In the genomic region with DNA sequence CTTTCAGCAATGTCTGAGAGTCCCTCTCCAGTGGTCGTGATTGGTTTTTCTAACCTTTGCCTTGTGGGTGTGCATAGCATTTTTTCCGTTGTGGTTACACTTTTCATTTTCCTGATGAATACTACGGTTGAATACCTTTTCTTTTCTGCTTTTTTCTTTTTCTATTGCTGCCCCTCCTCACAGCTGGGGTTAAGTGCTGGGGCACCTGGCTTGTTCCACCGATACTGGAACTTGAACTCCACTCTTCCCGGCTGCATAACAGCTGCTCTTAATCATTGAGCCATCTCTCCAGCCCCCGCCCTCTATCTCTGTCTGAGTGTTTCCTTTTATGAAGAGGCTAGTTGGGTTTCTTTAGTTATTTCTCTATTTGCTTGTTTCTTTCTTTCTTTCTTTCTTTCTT, we compare ENCODE assay signal across 38 mouse cellular contexts. TPM values are rescaled to one million over a fixed set of nuclear protein-coding genes. Genes with fewer than 3 reads are reported as not detected.
A peak's percentile ranks its signal among the peaks of the same experiment; 100 is the strongest.
DNase-seq lines count a peak whose midpoint lies in the region; ATAC-seq and TF ChIP-seq lines count a peak whose summit lies in the region.
"Had no signal": no experiment of that assay in that cellular context is flagged by ENCODE, and none has a peak within 500 bp of the region (broad histone marks: within the 10 kb centered on the region; RNA-seq: fewer than 3 reads in every experiment).

No protein-coding gene starts in this region.

- TF ChIP-seq EP300 in heart, postnatal 0 days (IDR thresholded peaks at IDR 0.05; ENCODE audit: low read depth): no peak
- TF ChIP-seq EP300 in liver, embryonic 14.5 days (IDR thresholded peaks at IDR 0.05; ENCODE audit: low read depth): no peak
- TF ChIP-seq EP300 in liver, postnatal 0 days (IDR thresholded peaks at IDR 0.05; ENCODE audit: low read depth): no peak

- WGBS in heart, postnatal 0 days: 40% methylated on average over 6 of the region's 6 CpGs
- 24% methylated on average over 6 of the region's 6 CpGs for WGBS in liver, embryonic 14.5 days (ENCODE audit: insufficient replicate concordance)
- WGBS in liver, postnatal 0 days (ENCODE audit: insufficient replicate concordance): 32% methylated on average over 6 of the region's 6 CpGs
- WGBS in embryonic facial prominence, embryonic 10.5 days: 35% methylated on average over 6 of the region's 6 CpGs
- WGBS in hindbrain, embryonic 11.5 days: 63% methylated on average over 6 of the region's 6 CpGs
- WGBS in hindbrain, embryonic 16.5 days: 64% methylated on average over 6 of the region's 6 CpGs

- no peaks in the 10 kb centered on the region for H3K27me3 ChIP-seq in heart, postnatal 0 days (ENCODE audit: control insufficient read depth, insufficient read depth, low read length)
- H3K27me3 ChIP-seq in liver, embryonic 14.5 days (ENCODE audit: control insufficient read depth, insufficient read depth, low read length): no peaks in the 10 kb centered on the region
- no peaks in the 10 kb centered on the region for H3K27me3 ChIP-seq in liver, postnatal 0 days (ENCODE audit: insufficient read depth, low read length)
- 0 out of 2 replicates have a peak, but pooled peaks cover 3% of the 10 kb centered on the region for H3K27me3 ChIP-seq in embryonic facial prominence, embryonic 10.5 days (replicated peaks; ENCODE audit: low read depth, poor library complexity, severe bottlenecking)
- no peaks in the 10 kb centered on the region for H3K27me3 ChIP-seq in myocyte (ENCODE audit: control insufficient read depth, insufficient read depth, insufficient read length)
- H3K27me3 ChIP-seq in hindbrain, embryonic 11.5 days (ENCODE audit: control insufficient read depth, insufficient read depth, low read length): no peaks in the 10 kb centered on the region
- H3K27me3 ChIP-seq in hindbrain, embryonic 16.5 days (replicated peaks; ENCODE audit: control insufficient read depth, insufficient read depth, low read length): no peaks in the 10 kb centered on the region
- H3K27me3 ChIP-seq: heart, embryonic 12.5 days; hindbrain, embryonic 13.5 days; limb, embryonic 12.5 days; midbrain, embryonic 13.5 days had no signal

- peak; percentile 4 for DNase-seq in heart, postnatal 0 days (ENCODE audit: low spot score)
- no peak for DNase-seq in heart, postnatal 36 days
- no peak for DNase-seq in liver, embryonic 14.5 days (ENCODE audit: low read depth in 3 of 3, low spot score in 3 of 3)
- DNase-seq in liver, postnatal 0 days: no peak
- peak; percentile 29 for DNase-seq in embryonic facial prominence, embryonic 10.5 days (ENCODE audit: low spot score)
- DNase-seq in hindbrain, embryonic 11.5 days (ENCODE audit: low spot score): no peak
- DNase-seq: adrenal gland, postnatal 25 days; cerebellum, adult 11-12 months; cerebellum, adult 9-11 months; embryo, embryonic 11 days; gastrocnemius, postnatal 10 days; heart, postnatal 14 days; kidney, adult 9 months; kidney, postnatal 10 days; right cerebral cortex, postnatal 14 days had no signal

- H3K79me2 ChIP-seq in myocyte (ENCODE audit: control insufficient read depth, insufficient read depth): no peaks in the 10 kb centered on the region

- ATAC-seq in heart, postnatal 0 days (ENCODE audit: insufficient read depth, low read depth): no peak
- no peak for ATAC-seq in liver, embryonic 14.5 days (ENCODE audit: insufficient read depth)
- ATAC-seq in liver, postnatal 0 days: no peak
- no peak for ATAC-seq in hindbrain, embryonic 11.5 days (ENCODE audit: low FRiP score)
- ATAC-seq in hindbrain, embryonic 16.5 days: no peak
- ATAC-seq: forebrain, embryonic 16.5 days; inflammation-experienced regulatory T-cells, adult 6 months; midbrain, embryonic 13.5 days had no signal

- intact Hi-C loops in heart, postnatal 36 days (cut with DNase I): loop anchor here (5.0 kb wide), 1 partner anchor 73 kb away; the partner anchor contains the start of gene Adprh

- H3K9me3 ChIP-seq in heart, postnatal 0 days (replicated peaks; ENCODE audit: control insufficient read depth, low read length): no peaks in the 10 kb centered on the region
- H3K9me3 ChIP-seq in liver, embryonic 14.5 days (ENCODE audit: control insufficient read depth, low read length): no peaks in the 10 kb centered on the region
- H3K9me3 ChIP-seq in liver, postnatal 0 days (ENCODE audit: low read length): no peaks in the 10 kb centered on the region
- H3K9me3 ChIP-seq in embryonic facial prominence, embryonic 10.5 days: no peaks in the 10 kb centered on the region
- H3K9me3 ChIP-seq in hindbrain, embryonic 11.5 days (ENCODE audit: control insufficient read depth, low read length): no peaks in the 10 kb centered on the region
- H3K9me3 ChIP-seq in hindbrain, embryonic 16.5 days (ENCODE audit: control insufficient read depth, low read length): no peaks in the 10 kb centered on the region
- H3K9me3 ChIP-seq: heart, embryonic 12.5 days; hindbrain, embryonic 13.5 days; limb, embryonic 12.5 days; midbrain, embryonic 13.5 days had no signal

- H3ac ChIP-seq in myocyte (ENCODE audit: control insufficient read depth, insufficient read length): no peak overlapping the region

- H3K36me3 ChIP-seq in heart, postnatal 0 days (replicated peaks; ENCODE audit: control insufficient read depth, insufficient read depth, low read length): peaks cover 47% of the 10 kb centered on the region
- peaks cover 19% of the 10 kb centered on the region for H3K36me3 ChIP-seq in liver, embryonic 14.5 days (replicated peaks; ENCODE audit: control insufficient read depth, insufficient read depth, low read depth)
- peaks cover 5% of the 10 kb centered on the region; the same call in 1 of the 2 replicates for H3K36me3 ChIP-seq in liver, postnatal 0 days (replicated peaks; ENCODE audit: insufficient read depth, low read length)
- H3K36me3 ChIP-seq in embryonic facial prominence, embryonic 10.5 days (replicated peaks): no peaks in the 10 kb centered on the region
- no peaks in the 10 kb centered on the region for H3K36me3 ChIP-seq in myocyte (ENCODE audit: control insufficient read depth, insufficient read depth)
- H3K36me3 ChIP-seq in hindbrain, embryonic 11.5 days (ENCODE audit: control insufficient read depth, insufficient read depth, low read length): no peaks in the 10 kb centered on the region
- no peaks in the 10 kb centered on the region for H3K36me3 ChIP-seq in hindbrain, embryonic 16.5 days (ENCODE audit: control insufficient read depth, insufficient read depth, low read length)
- H3K36me3 ChIP-seq: hindbrain, embryonic 13.5 days; limb, embryonic 12.5 days; midbrain, embryonic 13.5 days had no signal

- TF ChIP-seq POLR2A in myocyte (IDR thresholded peaks at IDR 0.05; ENCODE audit: insufficient read length, low read depth): no peak

- H3K4me2 ChIP-seq in heart, postnatal 0 days (ENCODE audit: low read depth, low read length): no peak overlapping the region
- H3K4me2 ChIP-seq in liver, embryonic 14.5 days (ENCODE audit: low read depth): peak overlapping the region; percentile 28; the same call in 1 of the 2 replicates
- no peak overlapping the region for H3K4me2 ChIP-seq in liver, postnatal 0 days (ENCODE audit: low read depth, low read length)
- H3K4me2 ChIP-seq in myocyte (ENCODE audit: low read depth): peak overlapping the region; percentile 54
- H3K4me2 ChIP-seq in hindbrain, embryonic 11.5 days (replicated peaks; ENCODE audit: low read depth, low read length): no peak overlapping the region
- H3K4me2 ChIP-seq in hindbrain, embryonic 16.5 days (ENCODE audit: low read length): no peak overlapping the region
- H3K4me2 ChIP-seq: heart, embryonic 12.5 days; hindbrain, embryonic 13.5 days; limb, embryonic 12.5 days; midbrain, embryonic 13.5 days had no signal

- no peak for TF ChIP-seq CTCF in heart, postnatal 0 days (IDR thresholded peaks at IDR 0.05; ENCODE audit: low read depth)
- TF ChIP-seq CTCF in liver, embryonic 14.5 days (IDR thresholded peaks at IDR 0.05; ENCODE audit: low read depth): no peak
- no peak for TF ChIP-seq CTCF in liver, postnatal 0 days (IDR thresholded peaks at IDR 0.05; ENCODE audit: low read depth)

- H3K9ac ChIP-seq in heart, postnatal 0 days (replicated peaks; ENCODE audit: low read depth, low read length): no peak overlapping the region
- no peak overlapping the region for H3K9ac ChIP-seq in liver, embryonic 14.5 days (replicated peaks)
- H3K9ac ChIP-seq in liver, postnatal 0 days (replicated peaks): no peak overlapping the region
- H3K9ac ChIP-seq in hindbrain, embryonic 11.5 days (ENCODE audit: low read depth, low read length): no peak overlapping the region
- H3K9ac ChIP-seq in hindbrain, embryonic 16.5 days (ENCODE audit: low read depth, low read length): no peak overlapping the region
- H3K9ac ChIP-seq: heart, embryonic 12.5 days; hindbrain, embryonic 13.5 days; limb, embryonic 12.5 days; midbrain, embryonic 13.5 days had no signal

- H3K4me3 ChIP-seq in heart, postnatal 0 days (ENCODE audit: low read depth, low read length): no peak overlapping the region
- no peak overlapping the region for H3K4me3 ChIP-seq in liver, embryonic 14.5 days (ENCODE audit: insufficient read depth in 1 of 2, low read depth in 2 of 2, low read length in 2 of 2)
- H3K4me3 ChIP-seq in liver, postnatal 0 days (ENCODE audit: low read depth, low read length): no peak overlapping the region
- H3K4me3 ChIP-seq in embryonic facial prominence, embryonic 10.5 days: no peak overlapping the region
- no peak overlapping the region for H3K4me3 ChIP-seq in myocyte
- no peak overlapping the region for H3K4me3 ChIP-seq in hindbrain, embryonic 11.5 days (ENCODE audit: low read depth, low read length)
- H3K4me3 ChIP-seq in hindbrain, embryonic 16.5 days (ENCODE audit: low read length): no peak overlapping the region
- H3K4me3 ChIP-seq: erythroblast, embryonic 14.5 days; heart, embryonic 12.5 days; hindbrain, embryonic 13.5 days; left cerebral cortex, adult 2 months; limb, embryonic 12.5 days; midbrain, embryonic 13.5 days had no signal

- H3K4me1 ChIP-seq in heart, postnatal 0 days (ENCODE audit: control insufficient read depth, insufficient read depth): peaks cover 12% of the 10 kb centered on the region; the same call in 1 of the 2 replicates
- peaks cover 34 to 50% of the 10 kb centered on the region in 2 experiments for H3K4me1 ChIP-seq in liver, embryonic 14.5 days (replicated peaks; ENCODE audit: control insufficient read depth in 2 of 2, insufficient read depth in 2 of 2, low read length in 1 of 2)
- H3K4me1 ChIP-seq in liver, postnatal 0 days (ENCODE audit: insufficient read depth): peaks cover 31% of the 10 kb centered on the region
- peaks cover 28% of the 10 kb centered on the region for H3K4me1 ChIP-seq in embryonic facial prominence, embryonic 10.5 days
- no peaks in the 10 kb centered on the region for H3K4me1 ChIP-seq in hindbrain, embryonic 11.5 days (replicated peaks; ENCODE audit: control insufficient read depth, insufficient read depth, low read length)
- H3K4me1 ChIP-seq in hindbrain, embryonic 16.5 days (ENCODE audit: control insufficient read depth, insufficient read depth, low read depth, low read length): peaks cover 6% of the 10 kb centered on the region; the same call in 1 of the 2 replicates

- no peak overlapping the region for H3K27ac ChIP-seq in heart, postnatal 0 days (ENCODE audit: low read depth)
- H3K27ac ChIP-seq in liver, embryonic 14.5 days: no peak overlapping the region
- no peak overlapping the region for H3K27ac ChIP-seq in liver, postnatal 0 days (ENCODE audit: low read depth)
- H3K27ac ChIP-seq in embryonic facial prominence, embryonic 10.5 days (replicated peaks): no peak overlapping the region
- no peak overlapping the region for H3K27ac ChIP-seq in hindbrain, embryonic 11.5 days (ENCODE audit: low read depth, low read length)
- no peak overlapping the region for H3K27ac ChIP-seq in hindbrain, embryonic 16.5 days (ENCODE audit: low read depth, low read length)
- H3K27ac ChIP-seq: hindbrain, embryonic 13.5 days; left cerebral cortex, adult 2 months; macrophage; midbrain, embryonic 13.5 days had no signal

RNA-seq across cellular contexts. Expression of gene Popdc2, which starts 17.1 kb away (rescaled TPM):
- 982 and 1,104 TPM in 2 replicates for total RNA-seq in heart, postnatal 0 days (2014; rRNA removed; ENCODE audit: low replicate concordance)
- polyA plus RNA-seq in heart, postnatal 0 days (2015; fragmentation: Nextera tagmentation; extraction: Ambion mirVana): 564 and 675 TPM in 2 replicates
- total RNA-seq in heart, postnatal 36 days (2021): 100 to 1,000 TPM; 442 to 516 TPM
- polyA plus RNA-seq in liver, embryonic 14.5 days (2012; rRNA removed): 23.2 and 28.6 TPM in 2 replicates
- polyA plus RNA-seq in liver, embryonic 14.5 days (2014; fragmentation: Nextera tagmentation; extraction: Ambion mirVana): 23.4 and 24.5 TPM in 2 replicates
- 10.8 and 12.6 TPM in 2 replicates for polyA plus RNA-seq in liver, postnatal 0 days (2015; fragmentation: Nextera tagmentation; extraction: Ambion mirVana)
- 2.1 and 2.7 TPM in 2 replicates for polyA plus RNA-seq in embryonic facial prominence, embryonic 10.5 days (2016; fragmentation: Nextera tagmentation; extraction: Ambion mirVana)
- 10.5 TPM for polyA plus RNA-seq in myocyte (2012; fragmentation: generic; extraction: Trizol)
- 0.89 and 1.0 TPM in 2 replicates for polyA plus RNA-seq in hindbrain, embryonic 11.5 days (2014; fragmentation: Nextera tagmentation; extraction: Ambion mirVana)
- 0.68 and 0.69 TPM in 2 replicates for polyA plus RNA-seq in hindbrain, embryonic 16.5 days (2015; fragmentation: Nextera tagmentation; extraction: Ambion mirVana)
- total RNA-seq: granulocyte monocyte progenitor cell, adult 5-6 weeks had no signal
- polyA plus RNA-seq: macrophage had no signal

RNA-seq across cellular contexts. Expression of gene Gm21987, which starts 32.2 kb away (rescaled TPM):
- not detected in 2 replicates for total RNA-seq in heart, postnatal 0 days (2014; rRNA removed; ENCODE audit: low replicate concordance)
- polyA plus RNA-seq in heart, postnatal 0 days (2015; fragmentation: Nextera tagmentation; extraction: Ambion mirVana): 5.1 and 6.2 TPM in 2 replicates
- not detected for total RNA-seq in heart, postnatal 36 days (2021)
- polyA plus RNA-seq in liver, embryonic 14.5 days (2012; rRNA removed): not detected in 2 replicates
- polyA plus RNA-seq in liver, embryonic 14.5 days (2014; fragmentation: Nextera tagmentation; extraction: Ambion mirVana): not detected in 2 replicates
- not detected in 2 replicates for polyA plus RNA-seq in liver, postnatal 0 days (2015; fragmentation: Nextera tagmentation; extraction: Ambion mirVana)
- polyA plus RNA-seq in embryonic facial prominence, embryonic 10.5 days (2016; fragmentation: Nextera tagmentation; extraction: Ambion mirVana): not detected in 2 replicates
- 0.16 TPM for polyA plus RNA-seq in myocyte (2012; fragmentation: generic; extraction: Trizol)
- polyA plus RNA-seq in hindbrain, embryonic 11.5 days (2014; fragmentation: Nextera tagmentation; extraction: Ambion mirVana): not detected in 2 replicates
- not detected in 2 replicates for polyA plus RNA-seq in hindbrain, embryonic 16.5 days (2015; fragmentation: Nextera tagmentation; extraction: Ambion mirVana)
- total RNA-seq: adrenal gland, postnatal 25 days; gastrocnemius, postnatal 10 days; granulocyte monocyte progenitor cell, adult 5-6 weeks; layer of hippocampus, adult 18-20 months; layer of hippocampus, postnatal 10 days; left cerebral cortex, adult 2 months; megakaryocyte-erythroid progenitor cell, adult 5-6 weeks had no signal
- polyA plus RNA-seq: embryonic facial prominence, embryonic 14.5 days; forebrain, embryonic 11.5 days; forebrain, embryonic 16.5 days; hindbrain, embryonic 13.5 days; inflammation-experienced regulatory T-cells, adult 6 months; limb, embryonic 12.5 days; liver, embryonic 16.5 days; macrophage; midbrain, embryonic 13.5 days; neural tube, embryonic 14.5 days; small intestine, adult 2 months; stomach, embryonic 14.5 days; testis, adult 2 months; thymus, postnatal 0 days had no signal

RNA-seq across cellular contexts. Expression of gene Cox17, which starts 32.3 kb away (rescaled TPM):
- 84.7 and 177 TPM in 2 replicates for total RNA-seq in heart, postnatal 0 days (2014; rRNA removed; ENCODE audit: low replicate concordance)
- polyA plus RNA-seq in heart, postnatal 0 days (2015; fragmentation: Nextera tagmentation; extraction: Ambion mirVana): 579 and 627 TPM in 2 replicates
- total RNA-seq in heart, postnatal 36 days (2021): 100 to 1,000 TPM; 313 to 334 TPM
- 124 and 227 TPM in 2 replicates for polyA plus RNA-seq in liver, embryonic 14.5 days (2012; rRNA removed)
- 351 and 369 TPM in 2 replicates for polyA plus RNA-seq in liver, embryonic 14.5 days (2014; fragmentation: Nextera tagmentation; extraction: Ambion mirVana)
- 274 and 276 TPM in 2 replicates for polyA plus RNA-seq in liver, postnatal 0 days (2015; fragmentation: Nextera tagmentation; extraction: Ambion mirVana)
- polyA plus RNA-seq in embryonic facial prominence, embryonic 10.5 days (2016; fragmentation: Nextera tagmentation; extraction: Ambion mirVana): 128 and 133 TPM in 2 replicates
- 653 TPM for polyA plus RNA-seq in myocyte (2012; fragmentation: generic; extraction: Trizol)
- 121 and 122 TPM in 2 replicates for polyA plus RNA-seq in hindbrain, embryonic 11.5 days (2014; fragmentation: Nextera tagmentation; extraction: Ambion mirVana)
- polyA plus RNA-seq in hindbrain, embryonic 16.5 days (2015; fragmentation: Nextera tagmentation; extraction: Ambion mirVana): 65.3 and 71.9 TPM in 2 replicates

RNA-seq across cellular contexts. Expression of gene Maats1, which starts 37.1 kb away (rescaled TPM):
- not detected in 2 replicates for total RNA-seq in heart, postnatal 0 days (2014; rRNA removed; ENCODE audit: low replicate concordance)
- polyA plus RNA-seq in heart, postnatal 0 days (2015; fragmentation: Nextera tagmentation; extraction: Ambion mirVana): 0.10 and 0.15 TPM in 2 replicates
- not detected for total RNA-seq in heart, postnatal 36 days (2021)
- polyA plus RNA-seq in liver, embryonic 14.5 days (2012; rRNA removed): 0.01 TPM in 1 of 2 replicates, not detected in the other
- not detected in 2 replicates for polyA plus RNA-seq in liver, embryonic 14.5 days (2014; fragmentation: Nextera tagmentation; extraction: Ambion mirVana)
- 0.04 TPM in 1 of 2 replicates, not detected in the other for polyA plus RNA-seq in liver, postnatal 0 days (2015; fragmentation: Nextera tagmentation; extraction: Ambion mirVana)
- 0.17 and 0.19 TPM in 2 replicates for polyA plus RNA-seq in embryonic facial prominence, embryonic 10.5 days (2016; fragmentation: Nextera tagmentation; extraction: Ambion mirVana)
- 1.1 TPM for polyA plus RNA-seq in myocyte (2012; fragmentation: generic; extraction: Trizol)
- 1.3 and 1.5 TPM in 2 replicates for polyA plus RNA-seq in hindbrain, embryonic 11.5 days (2014; fragmentation: Nextera tagmentation; extraction: Ambion mirVana)
- 1.6 and 1.7 TPM in 2 replicates for polyA plus RNA-seq in hindbrain, embryonic 16.5 days (2015; fragmentation: Nextera tagmentation; extraction: Ambion mirVana)
- total RNA-seq: granulocyte monocyte progenitor cell, adult 5-6 weeks had no signal
- polyA plus RNA-seq: erythroblast, embryonic 14.5 days; heart, embryonic 12.5 days; macrophage; stomach, embryonic 14.5 days had no signal

RNA-seq across cellular contexts. Expression of gene Pla1a, which starts 53.9 kb away (rescaled TPM):
- total RNA-seq in heart, postnatal 0 days (2014; rRNA removed; ENCODE audit: low replicate concordance): 13.4 and 14.5 TPM in 2 replicates
- 4.6 and 4.9 TPM in 2 replicates for polyA plus RNA-seq in heart, postnatal 0 days (2015; fragmentation: Nextera tagmentation; extraction: Ambion mirVana)
- 10 to 100 TPM in 1 of 2 experiments, 1 to 10 TPM in 1; 9.1 to 10.1 TPM for total RNA-seq in heart, postnatal 36 days (2021)
- polyA plus RNA-seq in liver, embryonic 14.5 days (2012; rRNA removed): 13.8 and 15.0 TPM in 2 replicates
- 15.5 and 18.9 TPM in 2 replicates for polyA plus RNA-seq in liver, embryonic 14.5 days (2014; fragmentation: Nextera tagmentation; extraction: Ambion mirVana)
- 49.8 and 55.8 TPM in 2 replicates for polyA plus RNA-seq in liver, postnatal 0 days (2015; fragmentation: Nextera tagmentation; extraction: Ambion mirVana)
- not detected in 2 replicates for polyA plus RNA-seq in embryonic facial prominence, embryonic 10.5 days (2016; fragmentation: Nextera tagmentation; extraction: Ambion mirVana)
- polyA plus RNA-seq in myocyte (2012; fragmentation: generic; extraction: Trizol): 13.9 TPM
- polyA plus RNA-seq in hindbrain, embryonic 11.5 days (2014; fragmentation: Nextera tagmentation; extraction: Ambion mirVana): 0.14 and 0.28 TPM in 2 replicates
- polyA plus RNA-seq in hindbrain, embryonic 16.5 days (2015; fragmentation: Nextera tagmentation; extraction: Ambion mirVana): 0.81 and 0.84 TPM in 2 replicates
- total RNA-seq: granulocyte monocyte progenitor cell, adult 5-6 weeks; megakaryocyte-erythroid progenitor cell, adult 5-6 weeks had no signal
- polyA plus RNA-seq: erythroblast, embryonic 14.5 days; macrophage; stomach, embryonic 14.5 days had no signal

Comparison
In these comparisons a context has a peak if more than half of its experiments do, and no peak if none do; other contexts are left out.
1. DNase-seq: peak in heart, postnatal 0 days (single experiment) and embryonic facial prominence, embryonic 10.5 days (single experiment); none in heart, postnatal 36 days (0 of 2), liver, embryonic 14.5 days (0 of 3), liver, postnatal 0 days (single experiment) and hindbrain, embryonic 11.5 days (single experiment).
2. H3K4me2 ChIP-seq: peak in liver, embryonic 14.5 days (single experiment) and myocyte (single experiment); none in heart, postnatal 0 days (single experiment), liver, postnatal 0 days (single experiment), hindbrain, embryonic 11.5 days (single experiment) and hindbrain, embryonic 16.5 days (single experiment).
3. RNA of gene Popdc2, which starts 17.1 kb away (polyA plus RNA-seq): 564 to 675 TPM in heart, postnatal 0 days; 23.2 to 28.6 TPM in liver, embryonic 14.5 days, 10.8 to 12.6 TPM in liver, postnatal 0 days, 10.5 TPM in myocyte (single experiment), 2.1 to 2.7 TPM in embryonic facial prominence, embryonic 10.5 days, 0.89 to 1.0 TPM in hindbrain, embryonic 11.5 days and 0.68 to 0.69 TPM in hindbrain, embryonic 16.5 days; every median in the first group is over 10 times any median in the second.